Mouse (Mus musculus) lung, adult 2 months (tissue): Measurements from ENCODE around the gene Metap1d. TPM values are rescaled to one million over a fixed set of nuclear protein-coding genes. Genes with fewer than 3 reads are reported as not detected.

Experiments
- DNase-seq: peaks from one replicate; pipeline ENCODE4 v3.0.0; 2022
- H3K4me1 ChIP-seq: fragments of 200-500 bp; 2 replicates; pipeline ENCODE4 v1.6.1; 2011; ENCODE audit warnings: low read length; ENCODE audit not compliant: control insufficient read depth, insufficient read depth
- H3K4me3 ChIP-seq: fragments of 200-500 bp; replicated peaks from 2 replicates; pipeline ENCODE3; 2011; ENCODE audit warnings: low read depth, mild to moderate bottlenecking, control low read depth, low read length; ENCODE audit errors: extremely low read depth
- CTCF ChIP-seq: fragments of 200-500 bp; IDR thresholded peaks from 2 replicates; pipeline ENCODE4 v1.5.1; 2011; ENCODE audit warnings: mild to moderate bottlenecking, low read length, control low read depth; ENCODE audit not compliant: insufficient read depth
- POLR2A ChIP-seq: fragments of 200-500 bp; IDR thresholded peaks from 2 replicates; pipeline ENCODE4 v1.6.1; 2011; ENCODE audit warnings: low read depth, mild to moderate bottlenecking, control low read depth, low read length, borderline replicate concordance; ENCODE audit errors: extremely low read depth
- WGBS: fragments of 180-500 bp; shearing (Covaris S2); methylation state at CpG from one replicate; pipeline ENCODE4 v1.1.7; 2018; 5-methylcytosine and 5-hydroxymethylcytosine counted together
- polyA plus RNA-seq: library from polyadenylated mRNA; depleted of rRNA; stranded (reverse); fragments of >200 nt; gene quantifications from 2 replicates; pipeline ENCODE4 v1.2.3, GENCODE M21; 2012

Gene Metap1d
- polyA plus RNA-seq, 1 experiment: 15.8 TPM

DNA sequence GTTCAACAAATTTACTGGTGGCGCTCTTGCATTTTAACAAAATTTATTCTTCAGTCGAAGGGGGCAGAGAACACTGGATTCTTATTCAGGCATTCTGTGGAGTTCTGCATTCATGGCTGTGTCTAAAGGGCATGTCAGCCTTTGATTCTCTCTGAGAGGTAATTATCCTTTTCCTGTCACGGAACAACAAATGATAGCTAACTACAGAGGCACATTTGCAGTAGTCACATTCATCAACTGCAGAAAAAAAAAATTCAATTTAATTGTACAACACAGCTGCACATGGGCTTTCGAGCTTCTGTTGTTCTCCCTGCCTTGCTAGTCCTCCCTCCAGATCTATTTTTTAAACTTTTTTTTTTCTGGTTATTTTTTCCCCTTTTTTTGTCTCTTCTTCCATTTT lies 63.9 kb downstream of the Metap1d start:
- 83% methylated on average over 4 of the region's 4 CpGs for WGBS
- H3K4me3 ChIP-seq: no peak overlapping the region
- no peaks in the 10 kb centered on the region for H3K4me1 ChIP-seq
- DNase-seq: no peak
- TF ChIP-seq POLR2A (no peak), CTCF (no peak)

DNA sequence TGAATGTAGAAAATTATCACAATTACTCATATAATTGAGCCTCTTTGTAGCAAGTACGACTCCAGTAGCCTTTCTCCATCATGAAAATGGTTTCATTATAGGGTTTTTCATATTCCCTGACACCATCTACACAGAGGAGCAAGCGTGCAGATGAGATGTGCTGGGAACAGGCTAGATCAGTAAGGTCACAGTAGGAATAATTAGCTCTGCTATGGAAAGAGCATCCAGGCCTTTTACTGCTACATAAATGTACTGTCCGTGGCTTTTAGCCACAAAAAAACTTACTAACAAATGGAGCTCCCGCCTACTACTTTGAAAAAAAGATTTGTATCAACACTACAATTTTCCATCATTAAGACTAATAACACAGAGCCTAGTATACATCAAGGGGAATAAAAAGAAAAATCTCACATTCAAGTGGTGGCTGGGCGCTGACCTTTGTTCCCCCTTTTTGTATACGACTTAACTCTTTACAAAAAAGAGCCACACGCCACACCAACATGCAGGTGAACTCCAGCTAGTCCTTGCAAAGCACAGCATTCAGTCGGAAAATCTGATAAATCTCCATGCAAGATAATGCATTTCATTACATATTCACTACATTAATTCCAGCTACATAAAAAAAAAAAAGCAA lies 64.5 kb downstream of the Metap1d start:
- TF ChIP-seq POLR2A (no peak), CTCF (no peak)
- Histone ChIP-seq H3K4me3 (no peak overlapping the region), H3K4me1 (no peaks in the 10 kb centered on the region)
- DNase-seq: no peak
- 93% methylated on average over 8 of the region's 8 CpGs for WGBS

DNA sequence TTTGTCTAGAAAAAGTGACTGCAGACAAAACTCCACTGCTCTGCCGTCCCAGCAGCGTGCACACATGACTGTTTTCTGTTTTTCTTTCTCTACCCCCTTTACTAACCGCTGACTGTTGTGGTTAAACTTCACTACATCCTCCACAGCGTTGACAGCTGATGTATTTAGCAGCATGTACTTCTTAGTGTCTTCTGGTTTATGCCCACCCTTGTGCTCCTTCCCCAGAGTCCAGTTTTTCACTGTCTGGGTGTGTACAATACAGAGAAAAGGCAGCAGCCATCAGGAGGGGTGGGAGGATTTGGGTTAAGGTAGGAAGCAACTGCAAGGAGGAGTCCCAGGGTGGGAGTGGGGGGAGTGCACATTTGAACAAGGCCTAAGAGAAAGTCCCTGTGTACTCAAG lies 69.8 kb downstream of the Metap1d start:
- TF ChIP-seq CTCF (no peak), POLR2A (no peak)
- no peak for DNase-seq
- Histone ChIP-seq H3K4me3 (no peak overlapping the region), H3K4me1 (no peaks in the 10 kb centered on the region)
- 62% methylated on average over 4 of the region's 4 CpGs for WGBS

DNA sequence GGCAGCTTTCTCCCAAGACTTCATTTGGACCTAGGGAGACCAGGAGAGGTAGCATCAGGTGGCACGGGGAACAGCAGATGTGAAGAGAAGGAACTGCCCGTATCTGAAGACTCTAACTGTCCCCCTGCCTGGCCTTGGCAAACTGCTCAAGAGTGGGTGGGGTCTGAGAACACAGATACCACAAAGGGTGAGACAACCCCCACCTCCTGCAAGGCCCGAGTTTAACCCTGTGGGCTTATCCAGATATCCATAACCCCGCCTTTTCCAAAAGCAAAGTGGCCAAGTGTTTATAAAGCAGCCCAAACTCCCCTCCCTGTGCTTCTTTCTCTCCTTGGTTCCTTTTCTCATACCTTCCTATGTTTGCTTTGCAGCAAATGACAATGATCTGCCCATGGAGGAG lies 70.4 kb downstream of the Metap1d start:
- no peak for DNase-seq
- TF ChIP-seq POLR2A: no peak
- TF ChIP-seq CTCF: no peak
- WGBS: 70% methylated on average over 4 of the region's 4 CpGs
- Histone ChIP-seq H3K4me3 (no peak overlapping the region), H3K4me1 (no peaks in the 10 kb centered on the region)

DNA sequence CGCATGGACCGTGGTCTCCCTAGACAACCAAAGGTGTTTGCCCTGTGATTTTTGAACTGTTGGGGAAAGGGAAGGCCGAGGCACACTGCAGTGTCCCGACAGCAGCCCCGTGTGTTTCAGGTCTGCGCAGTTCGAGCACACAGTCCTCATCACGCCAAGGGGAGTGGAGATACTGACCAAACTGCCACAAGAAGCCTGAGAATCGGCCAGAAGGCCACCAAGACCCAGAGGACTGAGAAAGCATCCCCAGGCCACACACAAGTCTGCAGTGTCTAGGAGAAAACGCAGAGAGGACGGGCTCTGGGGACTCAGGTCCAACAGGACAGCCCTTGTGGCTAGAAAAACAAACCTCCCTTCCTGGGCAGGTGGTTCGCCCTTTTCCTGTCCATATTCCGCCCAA lies 71.7 kb downstream of the Metap1d start:
- Histone ChIP-seq H3K4me3 (no peak overlapping the region), H3K4me1 (peaks cover 4% of the 10 kb centered on the region)
- WGBS: 34% methylated on average over 13 of the region's 13 CpGs
- no peak for DNase-seq
- TF ChIP-seq POLR2A: no peak
- no peak for TF ChIP-seq CTCF

DNA sequence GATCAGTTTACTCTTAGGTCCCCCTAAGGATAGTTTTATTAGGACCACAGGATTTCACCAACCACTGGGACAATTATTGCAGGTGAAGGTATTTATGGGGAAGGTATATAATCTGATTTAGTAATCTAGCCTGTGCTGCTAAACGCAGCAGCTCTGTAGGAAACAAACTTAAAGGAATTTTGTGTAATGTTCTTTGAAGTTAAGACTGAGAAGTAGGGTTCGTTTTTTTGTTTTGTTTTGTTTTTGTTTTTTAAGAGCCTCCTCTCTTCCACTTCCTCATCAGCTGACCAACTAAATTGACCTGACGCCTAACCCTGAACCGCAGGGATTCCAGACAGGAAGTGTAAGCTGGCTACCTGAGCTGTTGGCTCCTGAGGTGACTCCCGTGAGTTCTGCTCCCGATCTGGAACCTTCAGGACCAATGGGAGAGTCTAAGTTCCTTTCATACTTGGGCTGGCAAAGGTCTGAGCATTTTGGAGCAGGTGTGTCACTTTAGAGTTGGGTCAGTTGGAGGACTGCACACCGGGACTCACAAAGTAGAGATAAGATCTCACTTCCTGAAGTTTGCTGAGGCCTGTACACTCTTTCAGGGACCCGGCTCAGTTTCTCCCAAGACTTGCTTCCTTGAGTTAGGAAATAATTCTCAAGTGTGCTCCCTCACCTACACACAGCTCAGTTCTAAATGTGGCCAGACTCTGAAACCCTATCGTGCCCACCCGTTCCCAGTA lies 73.7 kb downstream of the Metap1d start:
- 8% methylated on average over 10 of the region's 10 CpGs for WGBS
- no peak for TF ChIP-seq POLR2A
- H3K4me3 ChIP-seq: no peak overlapping the region
- H3K4me1 ChIP-seq: peaks cover 10% of the 10 kb centered on the region
- DNase-seq: no peak

DNA sequence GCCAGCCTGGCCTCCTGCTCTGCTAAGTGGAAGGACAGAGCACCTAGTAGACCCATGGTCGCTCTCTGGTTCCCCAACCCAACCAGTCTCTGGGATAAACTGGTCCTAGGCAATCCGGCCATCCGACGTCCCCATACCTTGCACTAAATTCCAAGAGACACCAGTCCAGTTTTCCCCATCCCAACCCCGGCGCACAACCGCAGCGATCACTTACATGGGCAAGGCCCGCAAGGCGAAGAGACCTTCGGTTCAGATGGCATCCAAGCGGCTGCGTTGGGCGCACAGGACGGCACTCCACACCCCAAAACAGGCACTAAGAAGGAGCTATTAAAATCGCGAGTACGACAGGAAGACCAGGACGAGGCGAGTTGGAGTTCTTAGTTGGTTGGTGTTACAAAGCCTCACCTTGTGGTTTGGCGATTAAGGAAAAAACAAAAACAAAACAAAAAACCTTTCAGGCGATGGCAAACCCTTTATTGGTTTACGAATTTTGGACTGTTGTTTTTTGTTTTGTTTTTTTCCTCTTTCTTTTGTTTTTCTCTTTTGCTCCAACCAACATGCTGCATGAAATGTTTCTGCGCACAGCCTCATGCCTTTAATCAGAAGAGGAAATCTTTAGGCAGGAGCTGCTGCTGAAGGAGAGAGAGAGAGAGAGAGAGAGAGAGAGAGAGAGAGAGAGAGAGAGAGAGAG lies 74.4 kb downstream of the Metap1d start:
- Histone ChIP-seq H3K4me3 (no peak overlapping the region), H3K4me1 (peaks cover 10% of the 10 kb centered on the region)
- TF ChIP-seq CTCF (no peak), POLR2A (no peak)
- 8% methylated on average over 24 of the region's 24 CpGs for WGBS
- DNase-seq: no peak

DNA sequence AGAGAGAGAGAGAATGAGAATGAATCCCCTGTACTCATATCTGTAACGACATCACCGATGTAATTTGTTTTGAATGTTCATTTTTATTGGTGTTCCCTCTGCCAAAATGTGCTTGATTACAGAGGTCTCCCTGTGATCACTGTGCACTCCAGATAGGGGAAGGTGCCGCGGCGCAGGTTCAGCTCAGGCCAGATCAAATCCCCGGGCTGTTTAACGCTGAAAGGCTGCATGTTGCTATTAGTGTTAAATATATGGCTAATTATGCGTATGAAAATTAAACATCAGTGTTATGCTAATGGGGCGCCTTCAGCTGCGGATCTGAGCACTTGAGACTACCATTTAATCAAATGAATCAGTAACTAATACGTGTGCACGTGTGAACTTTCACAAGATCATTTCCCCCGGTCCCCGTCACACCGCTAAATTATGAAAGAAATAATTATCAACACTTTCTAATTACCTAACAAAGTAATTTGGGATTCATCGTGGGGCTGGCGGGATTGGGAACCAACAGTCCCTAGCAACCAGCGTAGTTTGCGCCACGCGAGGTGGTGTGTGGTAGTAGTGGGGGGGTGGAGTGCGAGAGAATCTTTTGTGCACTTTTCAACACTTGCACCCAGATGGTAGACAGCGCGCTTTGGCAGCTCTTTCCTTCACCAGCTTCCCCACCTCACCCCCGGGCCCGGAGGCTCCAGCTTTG lies 75.1 kb downstream of the Metap1d start, which contains the start of gene Dlx1:
Dlx1 (plus strand) TSS at position 100 of the 700 bp plus-strand sequence.
- WGBS: 9% methylated on average over 26 of the region's 26 CpGs
- no peak for DNase-seq
- no peak for TF ChIP-seq CTCF
- H3K4me1 ChIP-seq: peaks cover 10% of the 10 kb centered on the region
- H3K4me3 ChIP-seq: no peak within 1 kb of the TSS

DNA sequence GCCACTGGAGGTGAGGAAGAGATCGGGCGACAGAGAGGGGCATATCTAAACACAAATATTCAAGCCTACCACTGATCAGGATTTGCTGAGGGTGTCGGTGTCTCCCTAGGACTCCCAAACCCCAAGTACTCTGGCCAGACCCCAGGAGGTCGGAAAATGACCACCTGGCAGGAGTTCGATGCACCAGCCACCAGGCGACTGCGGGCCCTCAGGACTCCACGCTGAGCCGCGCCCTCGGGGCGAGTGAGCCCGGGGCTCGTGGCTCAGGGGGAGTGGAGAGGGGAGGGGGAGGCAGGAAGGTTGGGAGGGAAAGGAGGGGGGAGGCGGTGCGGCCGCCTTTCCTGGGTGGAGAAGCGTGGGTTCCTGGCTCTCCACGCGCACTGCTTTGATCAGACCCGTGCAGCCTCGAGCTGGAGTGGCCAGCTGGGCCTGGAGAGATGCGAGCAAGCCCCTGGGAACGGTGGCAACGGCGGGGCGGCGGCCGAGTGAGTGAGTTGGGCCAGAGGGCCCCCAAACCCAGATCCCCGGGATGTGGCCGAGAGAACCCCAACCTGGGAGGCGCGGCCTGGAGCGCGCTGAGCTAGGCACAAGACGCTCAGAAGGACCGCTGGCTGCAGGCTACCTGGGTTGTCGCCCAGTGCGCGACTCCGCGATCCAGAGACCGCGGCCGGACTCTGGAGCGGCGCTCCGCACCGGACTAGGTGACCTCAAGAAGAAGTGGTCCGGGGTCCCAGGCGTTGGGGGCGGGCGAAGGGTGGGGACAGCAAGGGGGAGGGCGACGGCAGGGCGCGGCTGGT lies 75.8 kb downstream of the Metap1d start:
- H3K4me3 ChIP-seq: no peak overlapping the region
- TF ChIP-seq CTCF: no peak
- no peak for TF ChIP-seq POLR2A
- 2% methylated on average over 50 of the region's 57 CpGs for WGBS
- no peak for DNase-seq
- H3K4me1 ChIP-seq: peaks cover 10% of the 10 kb centered on the region
